Mouse (Mus musculus): ENCODE data around the gene Nup85.
"Not testable (repeated sequence)": the region's sequence is repeated elsewhere in the genome, so short reads cannot be mapped to it uniquely, and the experiment has no call there.

Nup85 gene

DNA sequence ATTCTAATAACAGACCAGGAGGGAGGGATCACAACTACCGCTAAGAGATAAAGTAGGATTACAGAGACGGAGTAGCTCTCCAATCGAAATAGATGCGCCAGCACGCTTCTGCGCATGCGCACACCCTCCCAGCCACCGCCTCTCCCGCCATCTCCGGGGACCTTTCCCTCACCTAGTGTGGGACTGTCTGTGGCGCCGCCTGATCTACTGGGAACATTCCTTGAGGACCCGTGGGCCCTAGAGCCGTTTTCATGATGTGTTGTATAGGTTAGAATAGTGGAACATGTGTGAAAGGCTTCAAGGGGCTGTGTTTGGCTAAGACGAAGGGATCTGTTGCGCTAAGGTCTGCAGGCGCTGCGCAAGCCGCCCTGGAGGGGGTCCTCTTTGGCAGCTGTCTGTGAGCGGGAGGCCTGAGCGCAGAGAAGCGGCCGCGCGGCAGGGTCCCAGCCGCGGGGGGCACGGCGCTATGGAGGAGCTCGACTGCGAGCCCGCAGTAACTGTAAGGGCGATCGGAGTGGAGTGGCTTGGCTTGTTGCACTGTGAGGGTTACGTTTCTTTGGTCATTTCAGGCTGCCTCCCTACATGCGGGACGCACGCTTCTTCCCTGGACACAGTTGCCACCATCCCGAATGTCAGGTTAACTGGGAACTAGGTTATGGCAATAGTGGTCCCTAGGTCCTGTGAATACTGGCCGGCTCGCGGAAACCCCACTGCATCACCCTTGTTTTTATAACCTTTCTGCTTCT is at the start of gene Nup85:
Gene Nup85 (plus strand): TSS at position 371 of the 746 bp plus-strand sequence.
- DNase-seq, result peak; percentile 98

DNA sequence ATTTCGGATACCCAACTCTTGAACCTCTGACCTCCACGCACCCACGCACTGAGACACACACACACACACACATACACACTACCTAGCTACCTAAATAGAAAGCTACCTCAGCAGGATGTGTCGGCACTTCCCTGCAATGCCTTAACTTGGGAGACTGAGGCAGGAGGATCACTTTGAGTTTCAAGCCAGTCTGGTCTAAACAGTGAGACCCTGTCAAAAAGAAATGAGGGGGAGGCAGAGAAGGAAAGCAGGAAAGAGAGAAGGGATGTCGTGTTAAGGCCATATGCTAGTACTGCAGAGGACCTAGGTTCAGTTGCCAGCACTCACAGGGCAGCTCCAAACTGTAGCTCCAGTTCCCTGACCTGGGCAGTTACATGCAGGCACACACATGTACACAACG is 49.2 kb upstream of the Nup85 start:
- DNase-seq, result no peak

DNA sequence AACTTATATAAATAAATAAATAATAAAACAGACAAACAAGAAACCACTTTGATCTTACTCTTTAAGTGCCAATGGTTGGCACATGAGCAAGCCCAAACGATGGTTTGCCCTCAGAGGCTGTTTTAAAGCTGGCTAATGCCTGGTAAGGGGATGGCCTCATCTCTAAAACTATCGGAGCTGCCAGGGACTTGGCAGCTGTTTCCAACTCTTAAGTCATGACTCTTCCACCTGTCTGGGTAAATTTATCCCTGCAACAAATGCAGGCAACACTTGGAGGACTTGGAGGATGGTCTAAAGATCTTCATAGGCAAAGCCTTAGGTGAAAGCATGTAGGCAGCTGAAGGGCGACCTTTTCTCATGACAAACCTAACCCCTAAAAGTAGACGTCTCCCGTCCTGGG is 47.3 kb upstream of the Nup85 start:
- no peak for DNase-seq

DNA sequence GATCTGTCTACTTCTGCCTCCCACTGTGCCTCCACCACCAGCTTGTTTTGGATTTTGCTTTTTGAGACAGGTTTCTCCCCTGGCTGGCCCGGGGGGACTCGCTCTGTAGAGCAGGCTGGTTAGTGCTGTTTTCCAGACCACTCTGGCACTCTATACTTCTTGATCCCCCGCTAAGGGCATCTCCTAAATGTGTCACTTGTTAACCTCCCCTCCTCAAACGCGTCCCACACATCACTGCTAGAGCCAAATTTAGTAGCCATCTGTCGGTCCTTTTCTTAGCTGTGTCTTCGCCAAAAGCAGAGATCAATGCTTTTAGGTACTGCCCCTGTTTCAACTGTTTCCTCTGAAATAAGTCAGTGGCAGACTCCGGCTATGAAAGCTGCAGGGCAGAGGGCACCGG is 45.5 kb upstream of the Nup85 start:
- DNase-seq, result no peak

DNA sequence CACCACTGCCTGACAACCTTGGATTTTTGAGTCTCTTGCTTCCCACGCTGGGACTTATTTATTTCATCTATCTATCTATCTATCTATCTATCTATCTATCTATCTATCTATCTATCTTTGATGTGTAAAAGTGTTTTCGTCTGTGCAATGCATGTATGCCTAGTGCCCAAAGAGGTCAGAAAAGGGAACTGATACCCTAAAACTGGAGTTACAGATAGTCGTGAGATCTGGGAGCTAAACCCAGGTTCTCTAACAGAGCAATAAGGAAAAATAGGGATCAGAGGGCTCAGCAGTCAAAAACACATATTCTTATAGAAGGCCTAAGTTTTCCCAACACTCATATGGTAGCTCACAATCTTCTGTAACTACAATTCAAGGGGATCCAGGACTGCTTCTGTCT is 44.7 kb upstream of the Nup85 start:
- DNase-seq, result no peak

DNA sequence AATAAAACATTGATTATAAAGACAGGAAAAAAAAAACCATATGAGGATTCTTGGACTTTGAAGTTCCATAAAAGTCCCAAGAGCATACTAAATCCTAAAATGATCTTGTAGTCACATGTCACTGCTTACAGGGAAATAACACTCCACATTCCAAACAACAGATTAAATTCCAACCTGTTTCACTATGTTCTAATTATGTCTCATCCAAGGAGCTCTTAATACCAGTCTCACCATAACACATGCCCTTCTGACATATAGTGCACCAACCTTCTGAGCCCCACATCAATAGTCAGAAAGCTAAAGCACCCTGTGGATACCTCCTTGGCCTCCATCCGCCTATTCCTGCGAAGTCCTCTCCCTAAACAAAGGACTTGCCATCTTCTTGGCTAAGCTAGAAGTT is 44.0 kb upstream of the Nup85 start:
- no peak for DNase-seq

DNA sequence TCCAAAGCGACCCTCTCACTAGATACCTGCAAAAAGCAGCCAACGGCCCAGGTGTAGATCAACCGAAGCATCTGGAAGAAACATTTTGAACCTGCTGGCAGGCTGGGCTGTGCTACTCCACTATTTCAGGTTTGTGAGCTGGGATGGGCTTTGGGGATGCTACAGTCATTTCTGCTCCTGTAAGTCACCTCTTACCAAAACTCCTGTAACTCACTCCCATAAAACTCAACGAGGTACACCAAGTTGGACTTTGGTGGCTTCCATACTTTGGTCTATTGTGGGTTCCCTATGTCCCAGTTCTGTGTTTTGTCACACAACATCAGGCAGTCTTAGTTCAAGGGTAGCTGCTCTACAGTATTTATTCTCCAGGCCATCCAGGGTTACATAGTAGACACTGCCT is 43.2 kb upstream of the Nup85 start:
- no peak for DNase-seq

DNA sequence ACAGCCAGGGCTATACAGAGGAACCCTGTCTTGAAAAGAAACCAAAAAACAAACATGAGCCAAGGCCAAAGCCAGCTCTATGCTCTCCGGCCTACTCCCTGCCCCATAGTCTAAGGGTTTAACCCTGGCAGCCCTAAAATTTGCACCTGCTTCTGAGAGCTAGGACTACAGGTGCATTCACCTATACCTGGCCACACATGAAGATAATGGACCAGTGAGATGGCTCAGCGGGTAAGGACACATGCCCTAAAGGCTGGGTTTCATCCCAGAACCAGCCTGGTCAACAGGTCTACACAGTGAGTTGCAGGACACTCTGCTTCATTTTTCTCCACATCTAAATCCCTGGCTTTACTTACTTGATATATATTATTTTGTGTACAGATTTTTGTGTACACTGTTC is 42.0 kb upstream of the Nup85 start:
- DNase-seq, result no peak

DNA sequence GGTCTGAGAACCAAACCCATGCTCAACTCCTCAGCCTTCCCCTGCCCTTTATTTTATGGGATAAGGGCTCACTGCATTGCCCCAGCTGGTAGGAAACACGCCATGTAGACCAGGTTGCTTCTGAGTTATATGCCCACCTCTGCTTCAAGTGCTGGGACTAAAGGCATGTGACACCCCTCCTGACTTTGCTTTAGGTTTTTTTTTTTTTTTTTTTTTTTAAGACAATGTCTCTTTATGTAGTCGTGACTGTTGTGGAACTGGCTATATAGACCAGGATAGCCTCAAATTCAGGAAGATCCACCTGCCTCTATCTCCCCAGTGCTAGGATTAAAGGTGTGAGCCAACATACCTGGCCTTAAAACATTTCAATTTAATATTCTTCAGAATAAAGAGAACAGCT is 41.5 kb upstream of the Nup85 start:
- no peak for DNase-seq

DNA sequence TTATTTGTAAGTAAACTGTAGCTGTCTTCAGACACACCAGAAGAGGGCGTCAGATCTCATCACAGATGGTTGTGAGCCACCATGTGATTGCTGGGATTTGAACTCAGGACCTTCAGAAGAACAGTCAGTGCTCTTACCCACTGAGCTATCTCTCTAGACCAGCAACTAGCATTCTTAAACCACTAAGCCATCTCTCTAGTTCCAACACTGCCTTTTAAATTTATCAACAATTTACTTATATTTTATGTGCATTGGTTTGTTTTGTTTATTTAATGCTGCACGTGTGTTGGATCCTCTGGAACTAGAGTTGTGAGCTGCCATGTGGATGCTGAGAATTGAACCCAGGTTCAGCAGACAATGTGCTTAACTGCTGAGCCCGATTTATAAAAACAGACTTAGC is 37.8 kb upstream of the Nup85 start:
- not testable (repeated sequence) for DNase-seq

DNA sequence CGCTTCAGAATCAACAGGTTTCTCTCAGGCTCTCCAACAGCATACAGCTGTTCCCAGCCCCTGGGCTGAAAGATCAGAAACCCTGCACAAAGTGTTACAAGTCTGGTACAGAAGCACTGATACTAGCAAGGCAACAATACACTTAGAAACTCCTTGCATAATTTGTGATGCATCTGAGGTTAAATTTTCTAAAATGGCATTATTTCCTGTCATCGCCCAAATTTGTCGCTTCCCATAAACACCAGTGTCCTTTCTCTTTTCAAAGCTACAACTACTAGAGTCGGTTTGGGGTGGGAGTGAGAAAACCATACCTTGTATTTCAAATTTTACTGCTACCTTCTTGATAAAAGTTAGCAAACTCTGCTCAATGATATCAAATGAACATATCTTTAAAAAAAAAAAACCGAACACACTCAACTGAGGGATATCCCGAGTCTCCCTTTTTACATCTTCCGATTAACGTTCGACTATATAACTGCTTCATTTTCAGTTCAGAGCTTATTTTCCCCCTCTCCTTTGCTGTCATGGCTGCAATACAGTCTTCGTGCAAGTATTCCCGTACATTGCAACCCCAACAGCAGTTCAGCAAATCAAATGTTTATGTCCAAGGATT is 29.4 kb upstream of the Nup85 start:
- DNase-seq, result peak; percentile 30

DNA sequence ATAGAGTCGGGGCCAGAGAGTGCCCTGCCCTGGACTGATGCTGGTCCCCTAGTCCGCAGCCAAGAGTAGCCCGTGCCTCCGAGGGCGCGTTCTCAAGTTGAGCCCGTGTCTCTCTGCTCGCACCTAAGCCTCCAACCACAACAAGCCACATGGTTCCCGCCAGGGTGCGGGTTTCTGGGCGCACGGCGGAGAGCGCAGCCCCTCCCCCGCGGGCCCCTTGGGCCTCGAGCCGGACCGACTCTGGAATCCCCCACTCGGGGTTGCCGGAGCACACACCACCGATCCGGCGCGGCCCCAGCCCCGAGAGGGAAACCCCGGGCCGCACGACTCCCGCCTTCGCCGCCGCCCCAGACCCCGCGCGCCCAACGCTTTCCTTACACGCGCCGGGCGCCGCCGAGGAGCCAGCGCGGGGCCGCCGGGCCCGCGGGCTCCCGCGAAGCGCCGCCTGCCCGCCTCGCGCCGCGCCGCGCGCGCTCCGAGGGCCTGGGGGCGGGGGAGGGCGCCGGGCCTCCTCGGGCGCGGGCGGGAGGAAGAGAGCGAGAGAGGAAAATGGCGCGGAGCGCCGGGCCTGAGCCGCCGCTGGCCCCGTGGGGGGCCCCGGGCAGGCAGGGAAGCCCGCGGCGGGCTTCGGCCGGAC is 28.7 kb upstream of the Nup85 start:
- peak; percentile 81 for DNase-seq

DNA sequence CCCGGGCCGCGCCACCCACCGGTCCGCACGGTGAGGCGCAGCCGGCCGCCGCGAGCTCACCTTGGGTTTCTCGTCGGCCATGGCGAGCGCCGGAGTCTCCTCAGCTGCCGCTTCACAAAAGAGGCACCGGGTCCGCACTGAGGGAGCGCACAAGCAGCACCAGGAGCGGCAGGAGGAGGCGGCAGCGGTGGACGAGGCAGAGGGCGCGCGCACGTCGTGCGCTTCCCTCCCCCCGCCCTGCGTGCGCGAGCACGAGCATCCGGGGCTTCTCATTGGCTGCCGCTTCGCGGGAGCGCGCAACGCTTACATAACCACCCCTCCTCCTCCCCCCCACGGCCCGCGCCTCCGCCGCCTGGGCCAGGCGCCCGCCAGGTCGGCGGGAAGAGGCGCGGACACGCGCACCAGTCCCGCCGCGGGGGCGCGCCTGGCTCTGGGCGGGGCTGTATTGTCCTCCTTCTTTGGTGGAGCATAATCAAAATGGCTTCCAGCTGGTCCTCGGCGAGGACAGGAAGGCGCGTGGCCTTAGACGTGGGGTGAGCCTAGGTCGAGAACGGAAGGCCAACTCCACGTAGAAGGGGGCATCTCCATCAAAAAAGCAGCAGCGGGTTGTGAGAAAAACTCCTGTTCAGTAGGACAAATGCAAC is 28.1 kb upstream of the Nup85 start, which contains the start of gene Sumo2:
Gene Sumo2 (minus strand): TSS at position 239 of the 644 bp plus-strand sequence.
- peak; percentile 99 for DNase-seq

DNA sequence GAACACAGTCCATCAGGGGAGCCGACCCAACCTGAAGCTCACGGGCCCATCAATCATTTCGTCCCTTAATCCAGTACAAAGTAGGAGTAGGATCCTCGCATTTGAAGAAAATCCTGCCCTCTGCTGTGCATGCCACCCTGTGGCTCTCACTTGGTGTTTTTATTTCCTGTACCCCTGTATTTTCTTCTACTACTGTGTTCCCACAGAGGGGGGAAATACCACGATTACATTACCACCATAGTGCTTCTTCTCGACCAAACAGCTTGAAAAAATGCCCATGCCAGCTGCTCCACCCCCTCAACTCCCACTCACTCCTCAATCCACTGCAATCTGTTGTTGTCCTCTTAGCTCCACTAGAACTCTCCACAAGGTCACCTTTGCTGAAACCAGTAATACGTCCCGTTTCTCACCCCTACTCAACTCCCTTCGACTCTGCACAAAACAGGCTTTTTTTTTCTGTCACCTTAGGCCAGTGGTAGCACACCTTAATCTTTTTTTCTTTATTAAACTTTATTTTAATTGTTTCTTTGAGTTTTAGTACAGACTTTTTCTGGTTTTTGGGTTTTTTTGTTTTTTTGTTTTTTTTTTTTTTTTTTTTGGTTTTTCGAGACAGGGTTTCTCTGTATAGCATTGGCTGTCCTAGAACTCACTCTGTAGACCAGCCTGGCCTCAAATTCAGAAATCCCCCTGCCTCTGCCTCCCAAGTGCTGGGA is 27.2 kb upstream of the Nup85 start:
- peak; percentile 42 for DNase-seq

DNA sequence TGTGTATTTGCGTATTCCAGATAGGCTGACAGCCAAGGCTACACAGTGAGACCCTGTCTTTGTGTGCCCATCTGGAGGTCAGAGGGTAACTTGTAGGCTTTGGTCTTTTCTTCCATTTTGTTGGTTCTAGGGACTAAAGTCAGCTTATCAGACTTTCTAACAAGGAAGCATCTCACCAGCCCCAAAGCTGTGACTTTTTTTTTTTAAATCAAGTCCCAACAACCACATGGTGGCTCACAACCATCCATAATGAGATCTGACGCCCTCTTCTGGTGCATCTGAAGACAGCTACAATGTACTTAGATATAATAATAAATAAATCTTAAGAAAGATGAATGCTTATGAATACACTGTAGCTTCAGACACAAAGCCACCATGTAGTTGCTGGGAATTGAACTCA is 26.2 kb upstream of the Nup85 start:
- DNase-seq, result no peak

DNA sequence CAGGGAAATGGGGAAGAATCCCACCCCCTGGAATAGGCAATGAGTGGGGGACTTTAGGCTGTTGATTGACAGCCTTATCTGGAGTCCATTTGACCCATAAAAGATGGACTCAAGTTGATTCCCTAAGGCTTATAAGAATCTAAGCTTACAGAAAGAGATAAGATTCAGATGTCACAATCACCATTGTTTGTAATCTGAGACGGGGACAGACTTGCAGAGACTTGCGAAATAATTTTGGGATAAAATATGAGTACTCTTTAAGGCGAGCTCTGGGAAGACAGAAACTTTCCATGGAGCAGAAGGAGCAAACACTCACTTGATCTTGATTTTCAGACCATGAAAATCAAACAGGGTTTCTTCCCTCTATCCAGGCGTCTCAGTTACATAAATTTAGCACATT is 20.7 kb upstream of the Nup85 start:
- DNase-seq, result no peak

DNA sequence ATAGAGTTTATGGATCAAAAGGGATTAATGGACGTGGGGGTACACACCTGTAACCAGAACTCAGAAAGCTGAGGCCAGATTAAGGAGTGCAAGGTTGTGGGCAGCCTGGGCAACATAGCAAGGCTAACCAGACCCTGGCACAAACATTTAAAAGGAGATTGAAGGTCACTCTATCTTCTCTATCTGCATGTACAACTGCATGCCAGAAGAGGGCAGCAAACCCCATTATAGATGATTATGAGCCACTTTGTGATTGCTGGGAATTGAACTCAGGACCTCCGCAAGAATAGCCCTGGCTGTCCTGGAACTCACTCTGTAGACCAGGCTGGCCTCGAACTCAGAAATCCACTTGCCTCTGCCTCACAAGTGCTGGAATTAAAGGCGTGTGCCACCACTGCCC is 11.5 kb upstream of the Nup85 start:
- DNase-seq, result peak; percentile 24

DNA sequence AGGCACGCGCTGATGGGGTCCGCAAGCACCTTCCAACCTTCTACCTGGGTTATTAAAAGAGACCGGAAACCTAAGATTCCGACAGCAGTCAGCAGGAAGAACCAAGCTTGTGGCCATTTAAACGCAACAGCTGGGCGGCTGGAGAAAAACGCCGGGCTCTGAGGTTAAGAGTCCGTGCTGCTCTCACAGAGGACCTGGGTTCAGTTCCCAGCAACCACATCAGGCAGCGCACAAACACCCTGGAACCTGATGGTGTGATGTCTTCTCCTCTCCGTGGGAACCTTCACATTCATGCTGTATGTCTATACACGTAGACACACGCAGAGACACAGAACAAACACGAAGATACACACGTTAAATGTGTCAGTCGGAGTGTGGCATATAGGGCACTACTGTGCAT is 8.5 kb upstream of the Nup85 start:
- DNase-seq, result no peak

DNA sequence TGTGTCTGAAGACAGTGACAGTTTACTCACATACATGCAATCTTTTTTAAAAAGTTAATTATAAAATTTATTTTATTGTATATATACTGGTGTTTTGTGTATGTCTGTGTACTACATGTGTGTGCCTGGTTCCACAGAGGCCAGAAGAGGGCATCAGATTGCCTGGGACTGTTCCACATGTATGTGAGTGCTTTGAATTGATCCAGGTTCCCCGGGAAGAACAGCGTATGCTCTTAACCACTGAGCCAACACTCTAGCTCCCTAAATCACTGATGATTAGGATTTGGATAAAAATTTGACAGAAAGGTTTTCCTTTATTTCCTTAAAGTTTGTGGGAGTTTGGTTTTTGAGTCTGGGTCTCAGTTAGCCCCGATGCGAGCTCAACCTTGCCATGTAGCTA is 828 bp upstream of the Nup85 start:
- peak; percentile 23 for DNase-seq

DNA sequence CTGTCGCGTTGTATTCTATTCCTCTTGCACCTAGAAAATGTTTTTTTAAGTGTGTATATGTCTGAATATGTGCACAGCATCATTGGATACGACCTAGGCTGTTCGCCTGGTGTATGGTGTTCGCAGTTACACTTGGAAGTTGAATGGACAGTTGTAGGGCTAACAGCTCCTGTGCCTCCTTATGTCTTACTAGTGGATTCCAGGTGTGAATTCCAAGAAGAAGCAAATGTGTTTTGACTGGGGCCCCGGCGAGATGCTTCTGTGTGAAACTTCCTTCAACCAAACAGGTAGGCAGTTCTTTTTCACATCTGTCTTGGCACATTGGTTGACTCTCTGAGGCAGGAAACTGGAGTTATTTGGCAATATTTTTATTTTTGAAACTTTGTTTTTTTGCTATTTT is 727 bp downstream of the Nup85 start:
- DNase-seq, result no peak

DNA sequence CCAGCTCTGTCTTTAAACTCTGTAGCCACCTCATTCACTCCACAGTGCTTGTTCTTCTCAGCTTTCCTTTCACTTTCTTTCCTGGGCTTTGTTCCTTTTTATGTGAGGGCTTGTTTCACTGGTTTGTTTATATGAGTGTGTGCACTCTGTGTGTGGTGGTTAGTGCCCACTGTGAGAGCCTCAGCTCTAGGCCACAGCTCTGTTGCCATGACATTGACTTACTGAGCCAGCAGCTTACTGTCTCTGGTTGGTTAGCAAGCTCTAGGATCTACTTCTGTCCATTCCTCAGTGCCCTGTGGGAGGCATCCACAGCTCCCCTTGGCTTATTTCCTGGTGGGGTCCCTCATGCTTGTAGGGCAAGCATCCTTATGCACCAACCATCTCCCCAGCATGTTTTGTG is 14.8 kb downstream of the Nup85 start:
- DNase-seq, result no peak

DNA sequence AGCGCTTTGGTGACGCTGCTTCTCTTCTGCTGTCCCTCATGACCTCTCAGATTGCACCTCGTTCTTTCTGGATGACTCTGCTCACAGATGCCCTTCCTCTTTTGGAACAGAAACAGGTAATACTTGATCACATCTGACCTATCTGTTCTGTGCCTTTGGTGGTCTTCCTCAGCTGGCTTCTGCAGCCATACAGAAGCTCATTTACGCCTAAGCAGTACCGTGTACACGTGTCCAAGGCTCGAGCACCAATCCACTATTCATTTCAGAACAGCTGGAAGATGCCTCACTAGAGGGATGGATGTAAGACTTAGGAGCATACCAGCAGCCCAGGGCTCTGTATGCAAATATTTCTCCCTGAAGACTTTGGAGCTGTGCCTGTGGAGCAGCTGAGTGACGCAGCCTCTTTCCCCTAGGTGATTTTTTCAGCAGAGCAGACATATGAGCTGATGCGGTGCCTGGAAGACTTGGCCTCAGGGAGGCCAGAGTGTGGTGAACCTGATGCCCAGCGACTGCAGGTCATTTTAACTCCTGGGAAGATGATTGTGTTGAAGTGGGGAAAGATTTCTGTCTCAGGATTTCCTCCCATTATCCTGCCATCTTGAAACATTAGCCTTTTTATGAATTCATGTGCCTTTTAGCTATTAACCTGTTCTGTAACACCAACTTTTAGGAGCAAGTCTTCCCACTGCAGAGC is 18.8 kb downstream of the Nup85 start:
- no peak for DNase-seq
